Mouse (Mus musculus) splenic B cell, adult 2 months (primary cell): ENCODE results near the gene Pex14.
"Not testable (repeated sequence)": the region's sequence is repeated elsewhere in the genome, so short reads cannot be mapped to it uniquely, and the experiment has no call there.

Experiments used
- DNase-seq: peaks from one replicate; pipeline ENCODE4 v3.0.0-alpha.2; 2011; ENCODE audit warnings: low read depth, low spot score
- H3K27me3 ChIP-seq: 2 replicates; pipeline ENCODE4 v1.6.1; 2012; ENCODE audit warnings: mild to moderate bottlenecking, low read length, moderate library complexity, mixed read lengths; ENCODE audit not compliant: control insufficient read depth, poor library complexity, insufficient read depth, severe bottlenecking
- H3K36me3 ChIP-seq: 2 replicates; pipeline ENCODE4 v1.6.1; 2012; ENCODE audit warnings: mild to moderate bottlenecking, low read length, moderate library complexity, mixed read lengths; ENCODE audit not compliant: control insufficient read depth, poor library complexity, insufficient read depth, severe bottlenecking

The Pex14 gene

DNA sequence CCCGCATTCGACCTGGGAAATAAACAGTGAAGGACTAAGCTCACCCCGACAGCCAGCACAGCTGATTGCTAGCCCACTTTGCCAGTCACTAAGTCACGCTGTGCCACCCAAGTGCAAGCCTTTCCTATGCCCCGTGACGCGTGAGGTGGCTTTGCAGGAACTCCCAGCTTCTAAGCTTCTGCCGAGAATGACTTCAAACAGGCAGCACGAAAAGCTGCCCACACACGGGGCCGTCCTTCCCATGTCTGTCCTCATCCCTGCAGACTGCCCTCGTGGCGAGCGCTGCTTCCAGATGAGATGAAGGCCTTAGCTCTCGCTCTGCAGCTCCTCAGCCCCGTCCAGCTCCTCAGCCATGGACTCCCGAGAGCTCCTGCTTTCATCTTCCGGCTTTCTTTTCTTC, 28.8 kb upstream of the Pex14 start:
- no peak for DNase-seq
- H3K36me3 ChIP-seq: no peaks in the 10 kb centered on the region
- no peaks in the 10 kb centered on the region for H3K27me3 ChIP-seq

DNA sequence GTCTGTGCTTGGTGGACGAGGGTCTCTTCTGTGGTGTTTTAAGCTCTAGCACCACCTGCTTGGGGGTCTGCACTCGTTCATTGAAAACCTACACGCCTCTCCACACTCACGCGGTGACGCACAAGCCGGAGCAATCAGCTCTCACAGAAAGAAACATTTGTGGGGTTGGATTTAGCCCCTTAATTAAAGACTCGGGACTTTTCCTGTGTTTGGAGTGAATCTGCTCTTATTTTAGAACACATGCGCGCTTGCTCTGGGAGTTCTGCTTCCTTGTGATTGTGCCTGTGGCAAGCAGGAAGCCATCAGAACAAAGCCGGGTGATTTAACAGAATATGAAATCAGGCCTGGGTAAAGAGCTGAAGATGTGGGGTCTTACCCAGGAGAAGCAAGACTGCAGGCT, 27.0 kb upstream of the Pex14 start, which contains the start of gene Cort:
Gene Cort (minus strand): TSS at position 101 of the 400 bp plus-strand sequence.
- no peaks in the 10 kb centered on the region for H3K27me3 ChIP-seq
- DNase-seq: no peak

DNA sequence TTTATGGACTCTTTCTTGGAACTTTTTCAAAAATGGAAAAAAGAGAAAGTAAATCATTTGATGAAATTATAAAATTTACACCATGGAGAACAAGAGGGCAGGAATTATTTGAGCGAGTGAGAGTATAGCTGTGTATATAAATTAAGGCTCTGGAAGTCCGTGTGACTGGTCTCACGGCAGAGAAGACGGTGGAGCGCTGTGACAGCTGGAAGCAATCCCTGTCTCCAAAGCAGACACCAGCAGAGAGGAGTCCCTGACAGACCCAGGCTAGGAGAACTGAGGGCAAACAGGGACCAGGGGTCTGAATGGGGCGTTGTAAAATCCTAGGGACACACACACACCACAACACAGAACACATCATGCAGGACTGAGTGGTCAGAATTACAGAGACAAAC, 26.4 kb upstream of the Pex14 start:
- no peaks in the 10 kb centered on the region for H3K27me3 ChIP-seq
- no peak for DNase-seq
- H3K36me3 ChIP-seq: no peaks in the 10 kb centered on the region

More for the DNA sequence above, 27.0 kb upstream of the Pex14 start, which contains the start of gene Cort:
- H3K36me3 ChIP-seq: no peaks in the 10 kb centered on the region

DNA sequence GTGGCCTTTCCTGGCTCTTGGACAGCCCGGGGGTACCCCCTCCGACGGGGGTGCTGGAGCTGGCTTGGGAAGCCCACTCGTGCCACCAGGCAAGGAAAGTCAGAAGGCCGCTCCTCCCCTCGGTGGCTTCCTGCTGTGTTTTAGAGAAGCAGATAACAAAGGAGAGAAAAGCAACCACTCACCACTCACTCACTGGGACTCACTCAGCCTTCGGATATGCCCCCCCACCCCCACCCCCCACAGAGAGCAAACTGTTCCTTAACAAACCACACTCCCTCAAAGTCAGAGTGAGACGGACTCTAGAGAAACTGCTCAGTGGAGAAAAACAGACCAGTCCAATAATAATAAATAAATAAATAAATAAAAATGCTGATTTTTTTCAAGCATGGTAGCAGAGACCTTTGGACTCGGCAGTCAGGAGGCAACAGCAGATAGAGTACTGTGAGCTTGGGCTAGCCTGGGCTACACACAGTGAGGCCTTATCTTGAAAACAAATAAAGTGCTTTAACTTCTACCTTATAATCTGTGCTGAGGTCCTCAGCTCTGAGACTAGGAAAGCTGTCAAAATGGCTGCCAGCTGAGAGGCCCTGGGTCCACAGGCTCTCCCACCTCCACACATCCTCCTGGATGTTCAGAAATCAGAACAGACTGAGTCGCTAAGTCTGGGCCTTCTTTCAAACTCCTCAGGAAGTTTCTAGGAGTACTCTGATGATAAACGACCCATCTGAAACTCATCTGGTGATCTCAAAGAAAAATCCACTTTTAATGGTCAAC, 25.9 kb upstream of the Pex14 start:
- H3K36me3 ChIP-seq: no peaks in the 10 kb centered on the region
- no peak for DNase-seq
- no peaks in the 10 kb centered on the region for H3K27me3 ChIP-seq

DNA sequence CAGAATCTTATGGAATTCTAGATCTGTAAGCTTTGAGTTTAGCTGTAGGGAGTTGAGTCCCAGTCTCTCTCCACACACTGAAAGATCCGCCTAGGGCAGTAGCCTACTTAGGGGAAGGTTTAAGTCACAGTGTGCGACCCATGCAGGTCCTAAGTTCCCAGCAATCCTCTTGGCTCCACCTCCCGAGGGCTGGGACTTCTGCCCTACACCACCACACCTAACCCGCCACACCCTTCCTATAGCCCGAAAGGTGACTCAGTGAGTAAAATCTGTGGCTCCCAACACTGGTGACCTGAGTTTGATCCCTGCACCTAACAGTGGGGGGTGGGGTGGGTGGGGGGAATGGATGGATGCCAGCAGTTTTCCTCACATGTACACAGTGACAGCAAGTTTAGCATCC, 23.8 kb upstream of the Pex14 start:
- Histone ChIP-seq H3K27me3 (no peaks in the 10 kb centered on the region), H3K36me3 (no peaks in the 10 kb centered on the region)
- DNase-seq: no peak

DNA sequence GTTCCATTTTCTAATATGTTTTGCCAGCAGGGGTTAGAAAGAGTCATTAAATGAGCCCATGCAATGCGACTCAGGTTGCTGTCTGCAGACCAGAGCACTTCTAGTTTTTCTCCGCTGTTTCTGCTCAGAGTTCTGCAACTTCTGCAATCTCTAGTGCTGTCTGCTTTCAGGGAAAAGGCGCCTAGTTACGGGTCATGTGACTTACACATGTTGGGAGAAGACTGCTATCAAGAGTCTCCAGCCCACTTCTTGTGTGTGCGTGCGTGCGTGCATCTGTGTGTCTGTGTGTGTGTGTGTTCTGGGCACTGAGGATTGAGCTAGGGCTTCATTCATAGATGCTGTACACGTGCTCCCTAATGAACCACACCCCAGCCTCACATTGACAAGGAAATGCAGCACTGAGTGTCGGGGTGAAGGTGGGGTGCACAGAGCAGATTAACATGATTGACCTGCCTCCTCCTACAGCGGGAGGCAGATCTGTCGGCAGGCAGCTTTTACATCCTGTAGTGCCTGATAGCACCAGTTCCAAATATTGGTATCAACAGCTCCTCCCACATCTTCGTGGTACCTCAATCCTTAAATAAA, 20.4 kb upstream of the Pex14 start:
- DNase-seq: not testable (repeated sequence)

DNA sequence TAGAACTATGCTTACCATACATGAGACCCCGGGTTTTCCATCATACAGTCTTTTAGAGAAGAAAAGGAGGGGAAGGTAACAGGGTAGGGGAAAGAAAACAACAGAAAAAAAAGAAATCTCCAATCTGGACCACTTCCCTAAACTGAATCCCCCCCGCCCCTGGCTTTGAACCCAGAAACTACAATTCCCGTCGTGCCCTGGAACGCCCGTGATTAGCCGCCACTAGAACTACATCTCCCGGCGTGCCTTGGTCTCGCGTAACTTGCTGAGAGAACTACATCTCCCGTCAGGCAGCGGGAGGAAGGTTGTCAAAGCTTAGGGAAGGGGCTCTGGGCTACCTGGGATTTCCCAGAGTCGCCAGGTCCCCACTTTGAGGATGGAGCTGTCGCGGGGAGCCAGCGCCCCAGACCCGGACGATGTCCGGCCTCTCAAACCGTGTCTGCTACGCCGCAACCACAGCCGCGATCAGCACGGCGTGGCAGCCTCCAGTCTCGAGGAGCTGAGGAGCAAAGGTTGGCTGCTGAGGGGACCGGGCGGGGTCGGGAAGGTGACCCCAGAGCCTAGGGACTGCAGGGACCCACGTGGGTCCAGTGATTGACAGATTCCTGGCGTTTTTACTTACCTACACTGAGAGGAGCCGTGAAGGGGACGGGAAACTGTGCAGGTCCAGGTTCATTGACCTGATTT, 4.3 kb upstream of the Pex14 start, which contains the start of gene Dffa:
Gene Dffa (plus strand): TSS at position 272 of the 687 bp plus-strand sequence.
- H3K36me3 ChIP-seq: no peaks in the 10 kb centered on the region
- peak; percentile 93 for DNase-seq
- H3K27me3 ChIP-seq: no peaks in the 10 kb centered on the region

More for the DNA sequence above, 20.4 kb upstream of the Pex14 start:
- not testable (repeated sequence) for H3K27me3 ChIP-seq, H3K36me3 ChIP-seq

DNA sequence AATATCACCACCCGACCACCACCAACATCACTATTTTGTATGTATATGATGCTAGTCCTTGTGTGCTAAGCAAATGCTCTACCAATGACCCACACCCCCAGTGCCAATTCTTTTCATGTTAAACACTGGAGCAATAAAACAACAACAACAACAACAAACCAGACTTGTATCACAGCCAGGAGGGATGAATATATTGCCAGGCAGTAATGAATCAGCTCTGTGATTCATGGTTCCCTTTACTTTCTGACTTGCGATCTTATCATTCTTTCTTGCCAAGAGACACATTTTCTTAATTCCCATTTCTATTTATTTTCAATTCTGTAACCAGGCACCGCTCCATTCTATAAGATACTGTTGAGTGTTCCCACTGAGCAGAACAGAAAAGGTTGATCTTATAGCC, 1.8 kb upstream of the Pex14 start:
- no peak for DNase-seq

DNA sequence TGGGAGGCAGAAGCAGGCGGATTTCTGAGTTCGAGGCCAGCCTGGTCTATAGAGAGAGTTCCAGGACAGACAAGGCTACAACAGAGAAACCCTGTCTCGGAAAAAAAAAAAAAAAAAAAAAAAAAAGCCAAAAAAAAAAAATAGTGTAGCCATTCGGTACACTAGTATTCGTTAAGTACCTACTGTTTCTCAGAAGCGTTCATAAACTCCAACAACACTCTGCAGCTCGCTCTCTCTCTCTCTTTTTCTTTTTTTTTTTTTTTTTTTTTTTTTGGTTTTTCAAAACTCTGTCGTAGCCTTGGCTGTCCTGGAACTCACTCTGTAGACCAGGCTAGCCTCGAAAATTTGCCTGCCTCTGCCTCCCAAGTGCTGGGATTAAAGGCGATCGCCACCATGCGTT, 773 bp upstream of the Pex14 start:
- DNase-seq, H3K27me3 ChIP-seq, H3K36me3 ChIP-seq: not testable (repeated sequence)

More for the DNA sequence above, 1.8 kb upstream of the Pex14 start:
- H3K36me3 ChIP-seq: no peaks in the 10 kb centered on the region
- H3K27me3 ChIP-seq: no peaks in the 10 kb centered on the region

DNA sequence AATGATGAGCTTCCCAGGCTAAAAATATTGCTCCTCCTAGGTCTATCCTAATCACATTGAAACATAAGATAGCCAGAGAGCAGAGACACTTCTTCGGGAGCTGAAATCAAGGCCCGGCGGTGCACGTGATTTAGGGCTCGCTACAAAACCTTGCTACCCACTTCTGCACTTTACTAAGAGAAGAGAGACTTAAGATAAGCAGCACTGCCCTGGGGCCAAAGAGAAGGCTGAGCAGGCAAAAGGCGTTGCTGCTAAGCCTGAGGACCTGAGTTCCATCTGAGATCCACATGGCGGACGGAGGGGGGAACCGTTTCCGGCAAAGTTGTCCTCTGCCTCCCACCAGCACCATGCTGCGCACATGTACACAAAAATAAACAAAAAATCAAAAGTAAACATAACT, 1.1 kb downstream of the Pex14 start:
- Histone ChIP-seq H3K36me3 (no peaks in the 10 kb centered on the region), H3K27me3 (no peaks in the 10 kb centered on the region)
- no peak for DNase-seq

DNA sequence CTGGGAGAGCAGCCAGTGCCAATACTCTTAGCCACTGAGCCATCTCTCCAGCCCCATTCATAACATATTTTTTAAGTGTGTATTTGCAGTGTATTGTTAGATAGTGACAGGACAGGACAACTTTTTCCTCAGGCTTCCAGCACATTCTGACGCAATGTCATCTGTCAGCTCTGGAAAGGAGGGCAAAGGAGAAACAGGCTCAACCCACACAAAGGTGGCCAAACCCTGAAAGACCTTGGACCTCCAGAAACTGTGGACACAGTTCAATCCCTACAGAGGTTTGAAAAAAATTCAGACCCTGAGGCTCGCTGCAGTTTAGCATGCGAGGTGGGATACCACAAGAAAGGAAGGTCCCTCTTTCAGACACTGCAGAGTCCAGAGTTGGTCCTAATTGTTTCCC, 1.7 kb downstream of the Pex14 start:
- Histone ChIP-seq H3K36me3 (no peaks in the 10 kb centered on the region), H3K27me3 (no peaks in the 10 kb centered on the region)
- no peak for DNase-seq

DNA sequence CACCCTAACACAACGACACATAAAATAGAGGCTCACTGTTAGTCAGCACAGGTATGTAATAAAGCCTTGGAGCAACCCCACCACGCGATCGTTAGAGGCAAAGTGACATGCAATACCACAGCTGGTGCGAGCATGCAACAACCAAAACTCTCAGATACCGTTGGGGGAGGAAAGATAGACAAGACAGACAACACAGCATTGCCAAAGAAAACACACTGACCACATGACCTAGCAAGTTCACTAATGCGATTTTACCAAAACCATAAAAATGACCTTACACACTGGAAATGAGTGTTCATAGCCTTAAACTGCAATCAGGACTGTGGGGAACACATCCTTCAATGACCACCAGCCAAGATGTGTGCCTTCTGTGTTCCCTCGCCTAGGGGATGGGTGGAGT, 8.3 kb downstream of the Pex14 start:
- DNase-seq: no peak
- Histone ChIP-seq H3K27me3 (no peaks in the 10 kb centered on the region), H3K36me3 (no peaks in the 10 kb centered on the region)

DNA sequence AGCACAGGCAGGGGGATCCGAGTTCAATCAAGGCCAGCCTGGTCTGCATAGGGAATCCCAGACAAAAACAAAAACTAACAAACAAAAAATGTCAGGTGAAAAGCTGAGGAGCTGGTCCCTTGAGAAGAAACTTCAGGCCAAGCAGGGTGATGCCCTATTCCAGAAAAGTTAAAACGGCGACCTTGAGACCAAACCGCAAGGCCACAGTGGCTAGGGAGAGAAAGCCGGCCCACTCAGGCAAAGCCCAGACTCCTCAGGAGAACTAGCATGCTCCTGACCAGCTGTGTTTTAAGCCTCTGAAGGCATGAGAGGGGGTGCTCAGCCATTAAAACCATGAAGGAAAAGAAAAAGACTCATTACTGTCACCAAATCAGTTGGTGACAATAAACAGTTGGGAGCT, 14.3 kb downstream of the Pex14 start:
- H3K27me3 ChIP-seq: no peaks in the 10 kb centered on the region
- H3K36me3 ChIP-seq: no peaks in the 10 kb centered on the region
- no peak for DNase-seq

DNA sequence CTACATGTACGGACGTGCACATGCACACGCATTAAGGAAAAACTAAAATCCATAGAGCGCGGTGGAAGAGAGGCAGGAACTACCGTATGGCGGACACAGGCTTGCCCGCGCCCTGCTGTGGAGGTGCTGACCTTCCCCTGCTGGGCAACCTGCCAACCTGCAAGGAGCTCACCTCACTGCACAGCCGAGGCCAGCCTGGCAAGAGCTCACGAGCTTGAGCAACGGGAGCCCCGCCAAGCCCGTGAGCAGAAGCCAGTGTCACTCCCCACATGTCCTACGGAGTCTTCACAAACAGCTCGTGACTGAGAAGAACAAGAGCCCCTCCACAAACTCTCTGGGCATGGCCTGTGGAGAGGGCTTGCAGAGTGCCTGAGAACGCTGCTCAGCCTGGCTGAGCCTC, 18.1 kb downstream of the Pex14 start:
- Histone ChIP-seq H3K27me3 (no peaks in the 10 kb centered on the region), H3K36me3 (no peaks in the 10 kb centered on the region)
- DNase-seq: no peak

DNA sequence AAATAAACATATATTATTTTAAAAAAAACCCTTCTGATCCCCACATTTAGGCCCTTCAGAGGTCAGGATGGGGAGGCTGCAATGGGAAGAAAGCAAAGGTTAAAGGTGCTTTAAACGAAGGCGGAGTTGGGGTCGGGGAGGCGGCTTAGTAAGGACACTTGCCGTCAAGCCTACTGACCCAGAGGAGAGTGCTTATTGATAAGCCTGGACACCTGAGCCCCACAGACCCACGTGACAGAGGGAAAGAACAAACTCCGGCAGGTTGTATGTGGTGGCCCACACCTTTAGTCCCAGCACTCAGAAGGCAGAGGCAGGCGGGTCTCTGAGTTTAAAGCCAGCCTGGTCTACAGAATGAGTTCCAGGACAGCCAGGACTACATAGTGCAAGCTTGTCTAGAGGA, 19.6 kb downstream of the Pex14 start:
- no peaks in the 10 kb centered on the region for H3K27me3 ChIP-seq
- no peak for DNase-seq
- no peaks in the 10 kb centered on the region for H3K36me3 ChIP-seq
